Comparison of ENCODE assay signal across 1 mouse cellular context in the genomic region with DNA sequence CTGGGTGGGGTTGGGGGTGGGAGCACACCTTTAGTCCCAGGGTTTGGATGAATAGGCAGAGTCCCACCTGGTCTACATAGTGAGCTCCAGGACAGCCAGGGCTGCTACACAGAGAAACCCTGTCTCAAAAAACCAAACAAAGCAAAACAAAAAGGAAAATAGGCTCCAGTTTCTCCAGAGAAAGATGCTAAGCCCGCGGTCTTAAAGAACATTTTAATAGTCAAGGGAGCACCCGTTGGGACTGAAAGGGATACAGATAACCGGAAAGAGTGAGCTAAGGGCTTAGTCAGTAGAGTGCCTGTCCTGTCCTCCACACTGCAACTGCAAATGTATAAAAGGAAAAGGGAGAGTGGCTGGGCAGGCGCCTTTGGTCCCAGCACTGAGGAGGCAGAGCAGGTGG.
TF ChIP-seq lines count a peak whose summit lies in the region.

No protein-coding gene starts in this region.

TF ChIP-seq in ES-E14, 5 proteins besides CTCF, POLR2A, EP300 and RAD21:
- TF ChIP-seq HCFC1 (IDR thresholded peaks at IDR 0.05; ENCODE audit: borderline replicate concordance, insufficient read depth, low read length) (no peak), ZNF384 (IDR thresholded peaks at IDR 0.05; ENCODE audit: low read depth, low read length) (no peak), ZC3H11A (IDR thresholded peaks at IDR 0.05; ENCODE audit: borderline replicate concordance, low read depth, low read length) (no peak), CHD2 (IDR thresholded peaks at IDR 0.05; ENCODE audit: low read depth, low read length) (no peak), MAFK (IDR thresholded peaks at IDR 0.05; ENCODE audit: insufficient read depth, low read depth, low read length) (no peak)
TF ChIP-seq in ES-E14: peak in this region for 0.
